Mouse (Mus musculus): Measurements from ENCODE around the gene Erc1.
A peak's percentile ranks its signal among the peaks of the same experiment; 100 is the strongest.

Erc1 gene

GRCm38 (mm10) chr6:119585652-119586375 lies 262.2 kb downstream of the Erc1 start:
- DNase-seq: no peak

GRCm38 (mm10) chr6:119584061-119584460 lies 263.9 kb downstream of the Erc1 start:
- DNase-seq: no peak

- no peak for DNase-seq
Observed at GRCm38 (mm10) chr6:119583165-119583564, 264.8 kb downstream of the Erc1 start.

GRCm38 (mm10) chr6:119576706-119577105 lies 271.3 kb downstream of the Erc1 start:
- DNase-seq: no peak

DNA sequence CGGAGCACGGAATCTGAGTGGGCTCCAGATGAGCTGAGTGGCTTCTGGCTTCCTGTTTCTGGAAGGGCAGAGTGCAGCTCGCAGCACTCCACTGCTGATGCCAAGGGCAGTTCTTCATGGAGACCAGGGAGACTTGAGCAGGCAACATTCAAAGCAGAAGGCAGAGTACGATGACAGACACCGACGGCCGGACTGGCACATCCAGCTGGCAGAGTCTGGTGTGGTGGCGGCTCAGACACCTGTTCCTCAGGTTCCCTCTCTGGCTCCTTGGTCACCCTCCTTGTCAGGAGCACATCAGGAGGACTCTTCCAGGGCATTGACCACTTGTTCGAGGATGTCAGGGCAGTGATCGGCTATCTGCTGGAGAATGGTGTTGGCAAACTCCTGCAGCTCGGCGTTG lies 272.6 kb downstream of the Erc1 start:
- DNase-seq: no peak

GRCm38 (mm10) chr6:119572296-119572695 lies 275.7 kb downstream of the Erc1 start:
- DNase-seq: peak; percentile 81 to 82

DNA sequence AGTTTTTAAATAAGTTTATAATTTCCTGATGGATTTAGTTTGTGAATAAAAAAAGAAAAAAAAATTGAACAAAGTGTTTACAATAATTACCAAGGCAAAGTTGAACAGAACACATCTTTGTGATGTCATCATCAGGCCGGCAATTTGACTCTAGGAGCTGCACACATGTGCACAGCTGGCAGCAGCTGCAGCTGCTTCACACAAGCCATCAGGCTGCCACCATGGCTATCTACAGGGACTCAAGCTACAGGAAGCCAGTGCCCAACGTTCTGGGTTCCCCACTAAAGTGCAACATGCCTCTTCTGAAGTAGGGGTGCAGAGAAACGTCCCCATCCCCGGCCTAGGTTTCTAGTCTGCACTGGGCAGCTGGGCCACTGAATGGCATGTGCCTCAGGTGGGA lies 277.2 kb downstream of the Erc1 start:
- no peak for DNase-seq

GRCm38 (mm10) chr6:119568339-119568738 lies 279.6 kb downstream of the Erc1 start:
- DNase-seq: no peak

DNA sequence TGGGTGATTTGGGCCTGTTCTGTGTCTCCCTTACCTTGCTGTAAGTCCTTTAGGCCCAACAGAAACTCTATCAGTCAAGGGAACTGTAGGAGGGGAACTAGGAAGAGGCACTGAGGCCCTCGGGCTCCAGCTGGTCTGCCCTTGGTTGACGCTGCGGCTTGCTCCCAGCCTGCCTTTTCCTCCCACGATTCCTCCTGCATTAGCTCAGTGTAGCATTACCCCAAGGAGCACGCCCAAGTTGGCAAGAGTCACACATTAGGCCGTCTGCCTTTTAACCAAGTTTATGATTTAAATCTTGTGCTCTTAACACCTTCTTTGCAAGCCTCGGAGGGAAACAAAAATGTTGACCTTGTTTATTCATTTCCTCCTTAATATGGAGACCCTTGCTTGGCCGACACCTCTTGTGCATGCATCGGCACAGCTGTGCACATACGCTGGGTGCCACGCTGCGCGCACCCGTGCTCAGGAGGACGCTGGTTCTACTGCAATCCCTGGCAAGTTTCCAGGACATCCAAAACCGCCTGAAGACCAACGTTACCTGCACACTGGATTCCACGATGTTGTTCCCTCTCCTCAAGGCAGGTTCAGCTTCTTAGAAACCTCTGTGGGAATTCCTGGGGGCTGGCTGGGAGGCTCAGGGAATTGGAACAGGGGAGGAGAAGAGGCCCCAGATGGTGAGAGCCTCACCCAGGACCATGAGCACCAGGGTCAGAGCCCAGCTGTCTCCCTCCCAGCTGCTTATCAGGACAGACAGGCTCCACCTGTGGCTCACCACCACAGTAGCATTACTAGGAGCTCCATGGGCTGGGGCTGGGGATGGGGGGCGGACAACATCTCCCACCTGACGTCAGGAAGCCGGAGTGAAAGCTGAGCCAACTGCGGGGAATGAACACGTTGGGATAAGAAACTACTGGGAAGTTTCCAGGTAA lies 282.3 kb downstream of the Erc1 start:
- DNase-seq: peak in 1 of 2 experiments; percentile 36

DNA sequence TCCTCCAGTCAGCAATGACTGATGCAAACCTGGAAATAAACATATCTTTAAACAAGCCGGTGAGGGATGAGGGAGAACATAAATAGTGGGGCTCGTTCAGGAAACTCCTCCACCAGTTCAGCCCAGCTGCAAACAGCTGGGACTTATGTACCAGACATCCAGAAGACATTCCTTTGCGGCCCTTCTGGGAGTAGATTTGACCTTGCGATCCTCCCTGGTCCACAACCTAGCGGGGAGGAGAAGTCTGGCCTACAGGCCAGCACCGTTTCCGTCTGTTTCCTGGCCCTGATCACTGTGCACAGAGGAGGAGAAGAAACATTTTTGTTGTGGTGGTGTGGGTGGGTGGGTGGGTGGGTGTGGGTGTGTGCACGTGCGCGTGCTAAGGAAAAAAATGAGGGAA lies 285.4 kb downstream of the Erc1 start:
- DNase-seq: no peak

DNA sequence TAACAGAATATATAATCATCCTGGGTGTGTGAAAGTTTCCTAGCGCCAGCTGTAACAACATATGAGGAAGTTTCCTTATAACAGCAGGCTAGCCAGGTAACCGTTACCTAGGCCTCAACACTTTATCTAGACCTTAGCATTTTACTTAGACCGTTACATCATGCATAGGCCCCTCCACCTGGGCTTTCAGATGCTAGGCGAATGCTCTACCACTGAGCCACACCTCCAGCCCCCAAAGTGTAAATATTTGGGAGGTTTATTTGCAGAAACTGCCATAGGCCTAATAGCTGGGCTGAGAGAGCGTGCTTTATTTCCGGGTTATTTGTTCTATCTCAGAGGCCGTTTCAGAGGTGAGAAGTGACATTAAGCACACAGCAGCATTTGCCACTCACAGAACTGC lies 289.1 kb downstream of the Erc1 start:
- no peak for DNase-seq

- DNase-seq: no peak
Observed at GRCm38 (mm10) chr6:119554439-119554838, 293.5 kb downstream of the Erc1 start.

- DNase-seq: peak in 1 of 2 experiments; percentile 26
Observed at GRCm38 (mm10) chr6:119544518-119544864, 303.5 kb downstream of the Erc1 start.

GRCm38 (mm10) chr6:119543803-119544517 lies 304.0 kb downstream of the Erc1 start, which contains the start of gene Wnt5b:
Gene Wnt5b, minus strand, starts transcription at chr6:119544347.
- DNase-seq: peak; percentile 29 to 42

DNA sequence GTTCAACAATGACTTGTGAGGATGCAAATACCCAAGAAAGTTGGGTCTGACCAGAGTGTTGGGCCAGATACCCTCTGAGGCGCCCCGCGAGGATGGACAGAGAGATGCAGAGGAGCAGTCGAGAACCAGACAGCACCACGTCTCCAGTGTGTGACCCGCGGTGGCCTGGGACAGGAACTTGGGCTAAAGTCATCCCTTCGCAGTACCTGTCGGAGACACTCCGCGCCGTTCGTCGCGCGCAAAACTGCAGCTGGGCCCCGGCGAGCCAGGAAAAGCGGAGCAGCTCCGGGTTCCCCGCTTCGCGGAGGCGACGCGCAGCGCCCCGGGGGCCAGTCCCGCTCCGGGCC lies 304.5 kb downstream of the Erc1 start:
- DNase-seq: peak in 1 of 2 experiments; percentile 20

DNA sequence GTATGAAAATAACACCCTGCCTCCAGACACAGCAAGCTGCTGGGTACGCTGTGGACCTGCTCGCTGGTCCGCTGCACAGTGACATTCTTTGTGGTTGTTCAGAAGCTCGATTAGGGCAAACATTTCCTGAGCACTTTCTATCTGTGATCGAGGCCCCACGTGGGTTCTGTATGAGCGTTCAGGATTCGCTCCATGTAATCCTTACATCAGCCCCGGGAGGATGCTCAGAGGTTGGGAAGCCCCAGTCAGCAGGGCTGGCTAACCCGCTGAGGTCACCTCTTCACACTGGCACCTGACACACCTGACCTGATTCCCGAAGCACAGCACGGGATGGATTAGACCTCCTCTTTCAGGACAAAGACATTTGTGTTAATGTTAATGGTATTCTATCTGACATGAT lies 312.1 kb downstream of the Erc1 start:
- DNase-seq: no peak

DNA sequence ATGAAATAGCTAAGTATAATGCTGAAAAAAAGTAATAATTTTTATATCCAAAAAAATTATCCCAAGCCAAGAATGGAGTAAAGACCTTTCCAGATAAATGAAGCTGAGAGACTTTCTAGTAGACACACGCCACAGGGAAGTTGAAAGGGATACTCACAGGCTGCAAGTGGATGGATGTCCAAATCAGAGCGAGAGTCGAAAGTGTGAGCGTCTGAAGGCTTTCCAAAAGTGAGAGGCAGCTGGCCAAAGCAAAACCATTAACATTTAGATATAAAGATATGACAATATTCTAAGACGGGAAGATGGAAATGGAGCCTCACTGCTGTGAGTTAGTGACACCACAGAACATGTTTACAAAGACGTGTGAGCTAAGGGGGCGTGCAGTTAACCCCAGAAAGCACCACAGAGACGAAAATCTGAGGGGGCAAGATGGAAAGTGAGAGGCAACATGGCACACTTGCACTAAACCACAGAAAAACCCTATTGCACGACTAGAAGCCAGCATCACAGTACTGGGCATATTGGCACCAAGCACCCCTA lies 314.7 kb downstream of the Erc1 start:
- no peak for DNase-seq

- DNase-seq: no peak
Observed at GRCm38 (mm10) chr6:119529659-119530058, 318.3 kb downstream of the Erc1 start.

GRCm38 (mm10) chr6:119526498-119526897 lies 321.5 kb downstream of the Erc1 start:
- DNase-seq: no peak

GRCm38 (mm10) chr6:119521931-119522391 lies 326.0 kb downstream of the Erc1 start:
- DNase-seq: peak; percentile 11 to 19

GRCm38 (mm10) chr6:119521482-119521900 lies 326.5 kb downstream of the Erc1 start:
- peak; percentile 38 to 60 for DNase-seq
